Mouse (Mus musculus): Measurements from ENCODE around the gene Cnp.
"Not testable (repeated sequence)": the region's sequence is repeated elsewhere in the genome, so short reads cannot be mapped to it uniquely, and the experiment has no call there.

Gene Cnp

GRCm38 (mm10) chr11:100552842-100553241 is 21.9 kb upstream of the Cnp start:
- in situ Hi-C loops (cut with MboI, MseI), result no loop called here

GRCm38 (mm10) chr11:100555583-100555982 is 19.1 kb upstream of the Cnp start:
- in situ Hi-C loops (cut with MboI, MseI), result no loop called here

GRCm38 (mm10) chr11:100557563-100557962 is 17.1 kb upstream of the Cnp start:
- in situ Hi-C loops (cut with MboI, MseI), result no loop called here

GRCm38 (mm10) chr11:100559476-100559875 is 15.2 kb upstream of the Cnp start:
- in situ Hi-C loops (cut with MboI, MseI), result no loop called here

GRCm38 (mm10) chr11:100561748-100562147 is 13.0 kb upstream of the Cnp start:
- in situ Hi-C loops (cut with MboI, MseI), result loop anchor here (10.0 kb wide), 1 partner anchor 403 kb away; no protein-coding TSS in a partner anchor

GRCm38 (mm10) chr11:100564297-100564696 is 10.4 kb upstream of the Cnp start:
- in situ Hi-C loops (cut with MboI, MseI), result loop anchor here (10.0 kb wide), 1 partner anchor 401 kb away; no protein-coding TSS in a partner anchor

- in situ Hi-C loops (cut with MboI, MseI), result loop anchor here (5.0 to 10.0 kb wide), 3 partner anchors 78 to 400 kb away; no protein-coding TSS in a partner anchor
Measured at GRCm38 (mm10) chr11:100564703-100565102, 10.0 kb upstream of the Cnp start.

- in situ Hi-C loops (cut with MboI, MseI), result loop anchor here (5.0 to 10.0 kb wide), 3 partner anchors 75 to 398 kb away; no protein-coding TSS in a partner anchor
Measured at GRCm38 (mm10) chr11:100567229-100567628, 7.5 kb upstream of the Cnp start.

- in situ Hi-C loops (cut with MboI, MseI), result loop anchor here (5.0 to 10.0 kb wide), 3 partner anchors 74 to 397 kb away; no protein-coding TSS in a partner anchor
Measured at GRCm38 (mm10) chr11:100567815-100568245, 6.9 kb upstream of the Cnp start.

GRCm38 (mm10) chr11:100568692-100569091 is 6.0 kb upstream of the Cnp start:
- in situ Hi-C loops (cut with MboI, MseI), result loop anchor here (5.0 to 10.0 kb wide), 3 partner anchors 74 to 396 kb away; no protein-coding TSS in a partner anchor

- in situ Hi-C loops (cut with MboI, MseI), result loop anchor here (5.0 to 10.0 kb wide), 3 partner anchors 73 to 395 kb away; no protein-coding TSS in a partner anchor
Measured at GRCm38 (mm10) chr11:100569789-100570188, 4.9 kb upstream of the Cnp start.

GRCm38 (mm10) chr11:100570430-100571201 is 4.1 kb upstream of the Cnp start:
- in situ Hi-C loops (cut with MboI, MseI), result no loop called here

GRCm38 (mm10) chr11:100571202-100571567 is 3.5 kb upstream of the Cnp start:
- in situ Hi-C loops (cut with MboI, MseI), result no loop called here

GRCm38 (mm10) chr11:100574188-100574587 is 516 bp upstream of the Cnp start:
- in situ Hi-C loops (cut with MboI, MseI), result no loop called here

GRCm38 (mm10) chr11:100575484-100575855 is 766 bp downstream of the Cnp start:
- in situ Hi-C loops (cut with MboI, MseI), result no loop called here

GRCm38 (mm10) chr11:100576256-100576655 is 1.6 kb downstream of the Cnp start:
- in situ Hi-C loops (cut with MboI, MseI), result no loop called here

- in situ Hi-C loops (cut with MboI, MseI), result no loop called here
Measured at GRCm38 (mm10) chr11:100577852-100578599, 3.3 kb downstream of the Cnp start.

GRCm38 (mm10) chr11:100579116-100579799 is 4.6 kb downstream of the Cnp start:
- in situ Hi-C loops (cut with MboI, MseI), result no loop called here

GRCm38 (mm10) chr11:100580275-100580674 is 5.6 kb downstream of the Cnp start:
- in situ Hi-C loops (cut with MboI, MseI), result no loop called here

GRCm38 (mm10) chr11:100581756-100582155 is 7.1 kb downstream of the Cnp start:
- in situ Hi-C loops (cut with MboI, MseI), result no loop called here

GRCm38 (mm10) chr11:100582413-100582812 is 7.7 kb downstream of the Cnp start:
- in situ Hi-C loops (cut with MboI, MseI), result not testable (repeated sequence)

GRCm38 (mm10) chr11:100582836-100583235 is 8.1 kb downstream of the Cnp start:
- in situ Hi-C loops (cut with MboI, MseI), result no loop called here

Measured in T-helper 1 cell (primary cell).